Mouse (Mus musculus): ENCODE results near the gene Rhox7a. TPM values are rescaled to one million over a fixed set of nuclear protein-coding genes. Genes with fewer than 3 reads are reported as not detected.

Rhox7a gene
- polyA plus RNA-seq (2015; fragmentation: Nextera tagmentation; extraction: Ambion mirVana): not detected in 2 replicates

GRCm38 (mm10) chrX:37831386-37831785 is at the start of gene Rhox7a:
Gene Rhox7a, plus strand, starts transcription at chrX:37831686.

GRCm38 (mm10) chrX:37826610-37827009 is 4.9 kb upstream of the Rhox7a start, which contains the start of gene Rhox6:
Gene Rhox6, plus strand, starts transcription at chrX:37826910.

DNA sequence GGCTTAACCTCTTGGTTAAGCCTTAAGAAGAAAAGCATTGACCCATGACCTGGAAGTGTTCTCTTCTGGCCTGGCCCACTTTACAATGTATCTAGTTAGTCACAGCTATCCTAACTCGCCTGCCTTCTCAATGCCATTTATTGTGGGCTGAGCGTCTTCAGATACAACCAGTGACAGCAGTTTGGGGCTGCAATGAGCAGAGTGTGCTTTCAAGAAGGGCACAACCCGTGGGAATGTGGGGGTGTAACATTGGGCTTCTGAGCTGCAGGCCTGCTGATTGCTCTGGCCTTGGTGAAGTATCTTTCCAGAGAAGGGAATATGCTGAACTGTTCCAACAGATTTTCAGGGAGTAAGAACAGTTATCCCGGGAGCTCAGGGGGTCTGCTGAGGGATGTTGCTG is 47.4 kb downstream of the Rhox7a start, which contains the start of gene Rhox8:
Rhox8 (minus strand) TSS at position 101 of the 400 bp plus-strand sequence.

Other genes with a start within 250 kb of the Rhox7a start
- not detected in 2 replicates for gene Rhox4f, start 224.0 kb upstream of the Rhox7a start, polyA plus RNA-seq (2015; fragmentation: Nextera tagmentation; extraction: Ambion mirVana)
- gene Rhox3g, start 203.1 kb upstream of the Rhox7a start, polyA plus RNA-seq (2015; fragmentation: Nextera tagmentation; extraction: Ambion mirVana): not detected in 2 replicates
- not detected in 2 replicates for gene Rhox2g, start 188.2 kb upstream of the Rhox7a start, polyA plus RNA-seq (2015; fragmentation: Nextera tagmentation; extraction: Ambion mirVana)
- not detected in 2 replicates for gene Rhox4g, start 180.4 kb upstream of the Rhox7a start, polyA plus RNA-seq (2015; fragmentation: Nextera tagmentation; extraction: Ambion mirVana)
- not detected in 2 replicates for gene Rhox3h, start 162.9 kb upstream of the Rhox7a start, polyA plus RNA-seq (2015; fragmentation: Nextera tagmentation; extraction: Ambion mirVana)
- not detected in 2 replicates for gene Rhox2h, start 158.4 kb upstream of the Rhox7a start, polyA plus RNA-seq (2015; fragmentation: Nextera tagmentation; extraction: Ambion mirVana)
- gene Rhox5, start 26.8 kb upstream of the Rhox7a start, polyA plus RNA-seq (2015; fragmentation: Nextera tagmentation; extraction: Ambion mirVana): 0.35 and 0.75 TPM in 2 replicates
- gene Rhox6, start 4.8 kb upstream of the Rhox7a start, polyA plus RNA-seq (2015; fragmentation: Nextera tagmentation; extraction: Ambion mirVana): not detected in 2 replicates
- not detected in 2 replicates for gene Rhox8, start 47.3 kb downstream of the Rhox7a start, polyA plus RNA-seq (2015; fragmentation: Nextera tagmentation; extraction: Ambion mirVana)
- gene Rhox7b, start 65.5 kb downstream of the Rhox7a start, polyA plus RNA-seq (2015; fragmentation: Nextera tagmentation; extraction: Ambion mirVana): not detected in 2 replicates
- not detected in 2 replicates for gene Rhox9, start 70.1 kb downstream of the Rhox7a start, polyA plus RNA-seq (2015; fragmentation: Nextera tagmentation; extraction: Ambion mirVana)
- not detected in 2 replicates for gene Btg1-ps1, start 187.1 kb downstream of the Rhox7a start, polyA plus RNA-seq (2015; fragmentation: Nextera tagmentation; extraction: Ambion mirVana)
- not detected in 2 replicates for gene Btg1-ps2, start 211.4 kb downstream of the Rhox7a start, polyA plus RNA-seq (2015; fragmentation: Nextera tagmentation; extraction: Ambion mirVana)
- not detected in 2 replicates for gene Rhox10, start 234.8 kb downstream of the Rhox7a start, polyA plus RNA-seq (2015; fragmentation: Nextera tagmentation; extraction: Ambion mirVana)

Measured in neural tube, postnatal 0 days (tissue).